Mouse (Mus musculus) C2C12 (cell line): ENCODE results near the gene Trip10.

Experiments used
- CTCF ChIP-seq: IDR thresholded peaks from one replicate; pipeline ENCODE4 v1.5.1; 2011; ENCODE audit not compliant: control insufficient read depth, insufficient read depth, insufficient read length
- FOSL1 ChIP-seq: IDR thresholded peaks from one replicate; pipeline ENCODE4 v1.8.0; 2011; ENCODE audit warnings: mild to moderate bottlenecking, low read length; ENCODE audit not compliant: poor library complexity, insufficient read depth, severe bottlenecking
- MAX ChIP-seq: IDR thresholded peaks from one replicate; pipeline ENCODE4 v1.6.1; 2011; ENCODE audit warnings: mild to moderate bottlenecking, control low read depth
- USF1 ChIP-seq: IDR thresholded peaks from one replicate; pipeline ENCODE4 v1.6.1; 2011; ENCODE audit warnings: low read depth, mild to moderate bottlenecking, control low read depth, moderate library complexity

GRCm38 (mm10) chr17:57209330-57209729, 39.9 kb upstream of the Trip10 start:
- TF ChIP-seq CTCF (no peak), USF1 (no peak), FOSL1 (no peak), MAX (no peak)
